Mouse (Mus musculus) urinary bladder, adult 18-20 months (tissue): ENCODE measurements around the gene Lhpp.

Experiments used
- DNase-seq, 2 experiments: peaks; one replicate each; pipeline ENCODE4 v3.0.0; 2022; ENCODE audit warnings: low spot score in 2 of 2, mixed read lengths in 2 of 2

Gene Lhpp

DNA sequence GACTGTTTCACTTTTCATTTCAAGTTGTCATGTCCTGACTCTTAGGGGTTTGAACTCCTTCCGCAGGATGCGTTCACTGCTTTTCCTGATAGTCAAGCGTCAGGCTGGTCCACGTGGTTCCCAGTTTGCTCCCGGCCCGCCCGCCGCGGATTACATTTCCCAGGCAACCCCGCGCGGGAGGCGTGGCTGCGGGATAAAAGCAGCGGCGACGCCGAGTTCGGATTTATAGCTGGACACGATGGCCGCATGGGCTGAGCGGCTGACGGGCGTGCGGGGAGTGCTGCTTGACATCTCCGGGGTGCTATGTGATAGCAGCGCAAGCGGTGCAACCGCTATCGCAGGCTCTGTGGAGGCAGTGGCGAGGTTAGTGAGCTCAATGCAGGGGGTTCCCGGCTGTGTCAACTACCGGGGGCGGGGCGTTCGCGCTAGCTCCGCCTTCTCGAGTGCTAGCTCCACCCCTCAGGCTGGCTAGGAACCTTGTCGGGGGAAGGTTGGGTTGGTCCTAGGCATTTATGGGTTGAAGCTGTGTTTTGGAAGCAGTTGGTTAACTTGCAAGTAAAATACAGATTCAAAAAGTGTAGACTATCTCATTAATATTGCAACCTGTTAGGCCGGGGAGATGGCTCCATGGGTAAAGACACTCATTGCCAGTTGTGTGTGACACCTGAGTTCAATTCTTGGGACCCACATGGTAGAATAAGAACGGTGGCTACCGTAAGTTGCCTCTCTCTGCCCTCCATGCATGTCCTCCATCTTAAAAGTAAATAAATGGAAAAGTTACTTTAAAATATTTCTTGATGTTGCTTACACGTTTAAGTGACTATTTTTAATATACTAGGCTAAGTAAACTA is at the start of gene Lhpp:
Gene Lhpp (plus strand): TSS at position 171 of the 851 bp plus-strand sequence.
- DNase-seq: peak; percentile 67 to 80

DNA sequence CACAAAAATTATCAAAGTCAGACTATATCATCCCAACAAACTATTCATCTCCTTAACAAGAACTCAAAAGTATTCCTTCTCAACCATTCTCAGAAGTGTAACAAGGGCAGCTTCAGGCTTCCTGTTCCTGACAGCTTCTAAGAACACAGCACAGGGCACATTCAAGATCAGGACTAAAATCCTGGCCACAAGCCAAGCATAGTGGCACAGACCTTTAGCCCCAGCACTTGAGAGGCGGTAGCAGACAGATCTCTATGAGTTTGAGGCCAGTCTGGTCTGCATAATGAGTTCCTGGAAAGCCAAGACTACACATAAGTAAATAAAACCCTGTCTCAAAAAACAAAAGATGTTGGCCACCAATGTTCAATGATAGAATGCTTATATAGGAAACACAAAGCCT is 44.6 kb upstream of the Lhpp start:
- DNase-seq: no peak

DNA sequence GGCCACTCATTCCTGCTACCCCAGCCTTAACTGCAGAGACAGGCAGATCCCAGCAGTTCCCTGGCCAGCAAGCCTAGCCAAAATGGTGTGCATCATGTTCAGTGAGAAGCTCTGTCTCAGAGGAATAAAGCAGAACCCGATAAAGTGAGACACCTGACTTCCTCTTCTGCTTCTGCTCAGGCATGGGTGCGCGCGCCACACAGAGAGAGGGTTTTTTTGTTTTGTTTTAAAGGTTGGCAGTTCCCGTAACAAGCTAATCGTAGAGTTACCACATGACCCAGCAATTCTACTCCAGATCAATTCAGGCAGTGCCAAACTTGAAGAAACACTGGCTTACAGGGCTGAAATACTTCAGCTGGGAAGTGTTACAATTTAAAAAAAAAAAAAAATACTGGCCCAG is 41.6 kb upstream of the Lhpp start:
- DNase-seq: no peak

DNA sequence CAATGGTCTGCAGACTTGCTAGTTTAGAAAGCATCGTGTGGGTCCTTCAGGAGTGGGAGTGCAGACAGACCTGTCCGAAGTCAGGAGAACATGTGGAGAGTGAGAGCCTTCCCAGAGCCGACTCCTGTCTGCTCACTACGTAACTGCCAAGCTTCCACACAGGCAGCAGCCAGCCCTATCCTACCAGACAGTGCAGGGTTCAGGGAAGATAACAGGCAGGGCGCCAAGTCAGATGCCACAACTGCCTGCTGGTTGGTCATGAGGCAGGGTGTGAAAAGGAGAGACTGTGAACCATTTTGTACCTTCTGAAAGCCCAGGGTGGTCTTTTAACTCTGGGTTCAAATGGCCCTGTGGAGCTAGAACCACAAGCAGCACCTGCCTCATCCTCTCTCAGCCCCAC is 40.4 kb upstream of the Lhpp start:
- DNase-seq: no peak

DNA sequence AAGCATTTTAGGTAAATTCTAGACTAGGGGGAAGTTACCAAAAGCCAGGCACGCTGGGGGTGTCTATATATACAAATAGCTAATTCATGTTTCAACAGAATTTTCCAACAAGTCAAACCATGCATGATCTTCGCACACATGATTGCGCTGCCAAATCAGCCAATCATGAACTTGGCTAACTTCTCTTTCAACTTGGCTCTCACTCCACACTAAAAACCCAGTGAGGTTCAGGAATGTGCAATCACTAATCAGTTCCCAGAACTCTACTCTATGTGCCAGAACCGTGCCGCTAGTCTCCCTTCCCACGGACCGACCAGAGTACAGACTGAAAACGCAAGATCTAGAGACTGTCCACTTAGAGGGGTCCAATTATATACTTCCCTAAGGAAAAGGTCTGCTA is 39.0 kb upstream of the Lhpp start:
- DNase-seq: no peak

DNA sequence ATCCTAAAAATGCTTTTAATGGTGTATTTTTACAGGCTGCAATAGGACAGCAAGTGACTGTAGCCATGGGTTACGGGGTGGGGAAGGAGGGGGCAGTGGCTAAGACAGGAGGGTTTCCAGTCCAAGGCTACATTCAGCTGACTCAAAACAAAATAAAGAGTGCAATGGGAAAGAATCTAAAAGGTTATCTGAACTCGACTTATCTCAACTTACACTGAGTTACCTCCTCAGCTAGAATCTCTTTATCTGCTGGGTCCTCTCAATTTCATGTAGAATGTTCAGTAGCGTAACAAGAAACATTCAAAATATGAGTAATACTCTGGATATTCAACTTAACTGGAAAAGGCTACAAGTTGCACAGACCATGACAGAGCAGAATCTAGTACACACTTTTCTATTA is 37.7 kb upstream of the Lhpp start:
- no peak for DNase-seq

DNA sequence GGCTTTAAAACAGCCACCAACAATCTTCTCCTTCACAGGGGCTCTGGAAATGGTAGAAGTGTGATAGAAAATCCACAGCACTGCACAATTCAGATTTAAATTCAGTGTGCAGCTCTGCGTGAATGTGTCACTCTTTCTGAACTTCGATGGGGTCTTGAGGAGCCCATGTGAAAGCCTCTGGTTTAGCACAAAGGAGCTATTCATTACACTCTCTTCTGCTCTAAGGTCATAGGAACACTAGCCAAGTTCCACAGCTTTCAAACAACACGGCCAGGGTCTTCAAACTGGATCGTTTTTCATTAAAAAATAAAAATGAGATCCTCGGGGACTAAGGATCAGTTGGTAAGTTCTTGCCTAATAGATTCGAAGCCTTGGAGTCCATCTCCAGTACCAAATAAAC is 37.2 kb upstream of the Lhpp start:
- DNase-seq: no peak

DNA sequence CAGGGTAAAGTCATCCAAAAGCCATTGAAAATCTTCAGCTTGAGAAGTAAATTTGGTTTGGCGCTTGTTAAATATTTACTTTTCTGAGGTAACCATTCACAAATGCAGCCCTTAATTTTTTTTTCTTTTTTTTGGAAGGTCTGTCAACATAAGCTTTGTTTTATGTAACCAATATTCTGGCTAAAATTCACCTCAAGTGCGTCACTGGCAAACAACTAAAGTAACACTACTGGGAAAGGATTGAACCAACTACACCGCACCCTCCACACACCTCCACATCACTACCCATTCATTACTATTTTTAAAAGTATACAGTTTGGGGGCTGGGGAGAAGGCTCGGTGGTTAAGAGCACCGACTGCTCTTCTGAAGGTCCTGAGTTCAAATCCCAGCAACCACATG is 35.8 kb upstream of the Lhpp start:
- DNase-seq: no peak

DNA sequence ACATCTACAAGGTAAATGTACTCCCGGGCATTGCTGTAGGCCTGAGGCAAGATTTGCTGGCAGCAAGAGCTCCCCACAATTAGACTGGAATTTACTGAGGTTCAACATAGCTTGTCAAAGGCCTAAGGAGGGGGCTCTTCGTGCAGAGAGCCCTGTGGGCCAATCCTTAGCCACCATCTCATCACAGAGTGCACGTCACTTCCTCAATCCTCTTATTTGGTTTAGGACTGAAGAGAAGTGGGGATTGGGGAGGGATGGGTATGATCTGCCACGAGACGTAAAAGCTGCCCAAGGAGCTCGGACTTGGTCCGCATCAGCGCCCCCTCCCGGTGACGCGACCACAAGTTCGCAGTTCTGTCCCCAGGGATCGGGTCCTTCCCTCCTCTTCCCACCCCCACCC is 34.8 kb upstream of the Lhpp start:
- peak; percentile 56 for DNase-seq

DNA sequence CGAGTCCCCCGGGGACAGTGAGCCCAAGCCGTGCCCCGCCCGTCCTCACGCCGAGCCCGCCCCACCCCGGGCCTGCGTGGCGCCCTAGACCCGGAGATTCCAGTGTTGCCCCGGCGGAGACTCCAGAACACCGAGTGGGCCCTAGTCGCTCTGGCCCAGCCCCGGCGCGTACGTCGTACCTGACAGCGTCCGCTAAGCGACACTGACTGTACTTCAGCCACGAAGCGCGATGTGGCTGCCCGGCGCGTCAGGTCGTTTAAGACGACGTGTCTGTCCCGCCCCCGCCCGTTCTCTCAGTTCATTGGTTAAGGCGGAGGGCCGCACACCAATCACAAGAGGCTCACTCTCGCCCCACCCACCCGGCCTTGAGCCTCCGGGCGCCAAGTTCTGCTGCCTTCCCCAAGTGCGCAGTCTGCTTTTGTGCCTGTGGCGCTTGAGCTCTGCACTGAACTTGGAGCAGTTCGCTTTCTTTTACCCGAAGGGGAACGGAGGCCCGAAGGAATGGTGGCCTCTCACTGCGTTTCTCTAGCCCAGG is 34.3 kb upstream of the Lhpp start, which contains the start of gene Oat:
Gene Oat (minus strand): TSS at position 283 of the 535 bp plus-strand sequence.
- peak; percentile 89 to 90 for DNase-seq

DNA sequence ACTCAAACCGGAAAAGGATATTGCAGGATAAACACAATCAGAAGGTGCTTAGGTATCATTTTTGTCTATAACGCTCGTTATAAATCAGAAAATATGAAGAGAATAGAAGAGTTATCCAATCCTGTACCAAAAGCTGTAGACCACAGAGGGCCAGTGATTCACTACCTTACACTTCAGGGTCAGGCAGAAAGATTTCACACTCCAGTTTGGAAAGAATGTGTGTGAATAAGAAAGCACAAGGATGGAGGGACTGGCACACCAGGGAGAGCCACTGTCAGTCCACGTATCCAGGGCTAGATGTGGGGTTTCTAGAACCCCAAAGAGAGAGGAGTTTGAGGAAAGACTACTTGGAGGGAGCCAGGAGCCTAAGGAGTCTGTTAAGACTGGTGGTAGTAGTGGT is 33.5 kb upstream of the Lhpp start:
- no peak for DNase-seq

DNA sequence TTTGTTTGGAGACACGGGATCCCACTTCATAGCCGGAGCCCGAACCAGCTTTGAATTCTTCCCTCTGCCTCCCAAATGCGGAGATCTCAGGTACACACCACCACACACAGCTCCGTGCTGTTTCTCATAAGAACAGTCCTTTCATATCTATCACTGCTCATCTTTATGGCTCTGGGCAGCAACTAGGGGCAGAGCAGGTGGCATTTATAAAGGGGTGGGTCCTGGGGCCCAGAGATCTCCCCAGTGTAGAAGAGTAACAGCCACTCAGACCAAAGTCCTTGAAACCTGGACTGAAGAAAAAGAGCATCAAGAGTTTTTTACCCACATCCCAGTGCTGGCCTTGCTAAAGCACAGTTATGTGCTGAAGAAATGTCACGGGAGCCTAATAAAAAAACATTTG is 29.9 kb upstream of the Lhpp start:
- no peak for DNase-seq

DNA sequence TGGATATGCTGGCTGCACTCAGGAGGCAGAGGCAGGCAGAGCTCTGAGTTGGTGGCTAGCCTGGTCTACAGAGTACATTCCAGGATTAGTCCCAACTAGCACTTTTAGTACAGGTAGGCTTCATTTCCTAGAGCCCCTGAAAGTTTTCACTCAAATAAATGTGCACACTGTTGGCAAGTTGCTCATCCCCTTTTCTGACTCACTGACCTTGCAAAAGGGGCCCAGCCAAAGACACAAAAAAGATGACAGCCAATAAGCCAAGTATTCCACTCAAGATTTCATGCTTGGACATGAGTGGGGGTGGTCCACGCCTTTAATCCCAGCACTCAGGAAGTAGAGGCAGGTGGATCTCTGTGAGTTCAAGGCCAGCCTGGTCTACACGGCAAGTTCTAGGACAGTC is 29.0 kb upstream of the Lhpp start:
- DNase-seq: no peak

DNA sequence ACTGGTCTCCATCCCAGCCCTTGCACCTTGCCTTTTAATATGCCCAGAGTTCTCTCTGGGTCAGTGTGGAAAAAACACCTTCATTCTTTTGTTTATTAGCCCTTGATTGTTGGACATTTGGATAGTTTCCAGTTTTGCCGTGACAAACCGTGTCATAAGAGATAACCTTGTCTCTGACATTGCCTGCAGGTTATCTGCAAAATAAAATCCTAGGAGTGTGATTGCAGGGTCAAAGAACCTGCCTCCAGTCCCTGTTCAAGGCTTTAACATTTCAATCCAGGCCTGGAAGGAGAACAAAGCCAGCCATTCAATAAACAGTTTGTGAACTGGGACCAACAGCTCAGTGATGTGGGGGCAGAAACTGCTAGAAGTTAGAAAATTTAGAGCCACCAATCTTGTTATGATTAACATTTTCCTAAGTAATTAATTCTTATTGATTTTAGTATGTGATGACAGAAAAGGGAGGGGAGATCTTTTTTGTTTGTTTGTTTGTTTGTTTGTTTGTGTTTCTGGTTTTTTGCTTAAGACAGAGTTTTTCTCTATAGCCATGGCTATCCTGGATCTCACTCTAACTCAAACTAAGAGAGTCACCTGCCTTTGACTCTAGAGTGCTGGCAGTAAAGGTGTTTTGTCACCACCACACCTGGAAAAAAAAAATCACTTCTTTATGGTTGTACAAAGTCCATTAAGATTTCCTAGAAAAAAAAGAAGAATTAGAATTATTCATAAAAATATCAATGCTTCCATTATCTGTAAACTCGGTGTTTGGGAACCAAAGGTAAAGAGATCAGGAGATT is 24.5 kb upstream of the Lhpp start:
- DNase-seq: no peak

DNA sequence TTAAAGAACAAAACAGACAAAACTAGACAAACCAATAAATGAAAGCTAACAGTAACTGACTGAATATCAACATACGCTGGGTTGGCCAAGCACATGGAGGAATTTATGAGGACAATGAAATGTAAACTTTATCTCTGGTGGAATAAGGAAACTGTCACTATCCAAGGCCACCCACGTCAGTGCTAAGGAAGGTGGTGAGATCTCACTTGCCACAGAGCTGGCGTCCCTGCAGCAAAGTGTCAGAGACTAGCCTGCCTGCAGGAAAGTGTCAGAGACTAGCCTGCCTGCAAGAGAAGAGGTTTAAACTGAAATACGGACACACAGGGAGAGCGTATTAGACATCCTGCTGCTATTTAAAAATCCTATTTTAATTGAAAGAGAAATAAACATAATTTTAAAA is 23.3 kb upstream of the Lhpp start:
- DNase-seq: no peak

DNA sequence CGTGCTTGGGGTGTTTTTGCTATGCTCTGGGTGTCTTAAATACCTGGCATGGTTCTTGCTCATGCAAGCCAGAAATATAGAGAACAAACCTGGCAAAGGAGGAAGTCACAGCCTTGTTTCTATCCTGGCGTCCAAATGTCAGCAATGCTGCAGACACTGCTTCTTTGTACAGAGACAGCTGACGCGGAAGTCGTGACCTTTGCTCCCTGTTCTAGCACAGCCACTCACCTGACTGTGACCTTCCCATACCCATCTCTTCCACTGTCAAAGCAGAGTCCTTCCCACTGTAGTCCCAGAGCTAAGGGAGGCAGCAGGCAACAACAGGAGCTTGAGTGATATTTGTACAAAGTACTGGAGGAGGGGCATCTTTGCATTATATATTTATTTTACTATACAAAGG is 20.8 kb upstream of the Lhpp start:
- DNase-seq: no peak

DNA sequence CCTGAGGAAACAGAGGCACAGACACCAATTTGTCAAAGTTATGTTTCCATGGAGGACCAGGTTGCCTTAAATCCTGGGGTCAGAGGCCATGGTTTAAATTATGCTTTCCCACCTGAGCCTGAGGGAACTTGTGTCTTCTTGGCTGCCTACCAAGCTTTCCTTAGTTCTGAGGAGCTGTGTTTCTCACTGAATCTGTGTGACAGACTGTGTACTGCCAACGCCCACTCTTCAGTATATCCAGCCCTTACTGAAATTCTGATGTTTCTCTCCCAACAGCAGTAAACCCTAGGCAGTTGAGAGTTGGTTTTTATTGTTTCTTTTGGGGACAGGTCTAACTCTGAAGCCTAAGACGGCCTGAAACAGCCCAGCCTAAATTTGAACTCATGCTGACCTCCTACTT is 16.7 kb upstream of the Lhpp start:
- no peak for DNase-seq

DNA sequence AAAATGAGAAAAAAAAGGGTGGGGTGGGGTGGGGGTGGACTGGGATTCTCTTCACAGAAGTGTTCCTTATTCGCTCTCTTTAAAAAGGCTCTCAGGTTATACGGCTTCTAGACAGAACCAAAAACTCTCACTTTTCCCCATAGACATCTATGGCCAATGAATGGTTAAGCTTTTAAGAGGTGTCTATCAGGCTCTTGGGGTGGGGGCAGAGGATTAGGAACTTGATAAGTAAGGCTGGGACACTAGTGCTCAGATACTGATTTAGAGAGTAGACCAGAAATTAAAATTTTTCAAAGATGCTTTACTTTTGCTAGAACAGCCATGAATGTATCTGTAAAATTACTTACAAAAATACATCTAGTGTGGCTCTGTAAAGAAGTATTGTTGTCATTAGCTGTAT is 16.1 kb upstream of the Lhpp start:
- DNase-seq: no peak

DNA sequence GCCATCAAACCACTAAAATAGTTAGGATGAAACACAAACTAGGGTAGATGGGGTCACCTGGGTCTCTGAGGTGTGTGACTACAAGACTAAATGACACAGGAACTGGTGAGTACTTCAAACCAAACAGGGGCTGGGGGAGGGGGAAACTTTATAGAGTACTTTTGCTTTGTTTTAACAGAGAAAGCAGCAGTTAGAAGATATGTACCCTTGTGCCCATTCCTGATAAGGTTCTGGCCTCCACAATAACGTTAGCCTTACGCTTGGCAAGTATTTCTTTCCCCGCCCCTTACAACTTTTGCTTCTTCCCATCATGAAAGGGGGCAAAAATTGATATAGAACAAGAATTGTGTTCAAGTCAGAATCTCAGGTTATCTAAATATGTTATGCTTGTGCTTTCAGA is 14.7 kb upstream of the Lhpp start:
- DNase-seq: no peak

DNA sequence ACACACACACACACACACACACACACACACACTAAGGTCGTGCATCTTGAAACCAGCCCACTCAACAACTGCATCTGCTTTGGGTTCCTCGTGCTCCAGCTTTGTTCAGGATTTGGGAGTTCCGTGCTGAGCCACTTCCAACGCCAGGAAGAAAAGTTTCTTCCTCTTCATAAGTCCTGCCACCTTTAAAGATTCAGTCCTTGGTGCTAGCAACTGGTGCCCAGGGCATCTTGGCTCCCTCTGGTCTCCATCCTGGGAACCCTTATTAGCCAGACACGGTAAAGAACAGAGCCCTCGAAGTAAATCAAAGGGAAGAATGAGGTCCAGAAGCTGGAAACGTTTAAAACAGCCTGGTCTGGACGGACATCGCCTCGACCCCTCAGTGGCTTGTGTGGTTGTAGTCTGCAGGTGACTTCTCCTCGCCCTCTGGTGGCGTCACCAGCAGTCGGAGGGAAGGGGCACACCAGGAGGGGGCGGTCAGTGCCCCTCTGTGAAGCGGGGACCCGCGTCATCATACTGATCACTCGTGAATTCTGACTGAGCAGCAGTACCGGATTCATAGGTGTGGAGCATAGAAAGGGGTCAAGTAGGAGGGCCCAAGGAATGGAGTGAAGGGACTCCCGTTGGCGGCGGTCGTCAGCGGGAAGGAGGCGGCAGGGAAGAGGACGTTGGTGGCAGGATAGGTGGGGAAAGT is 13.7 kb upstream of the Lhpp start:
- no peak for DNase-seq

DNA sequence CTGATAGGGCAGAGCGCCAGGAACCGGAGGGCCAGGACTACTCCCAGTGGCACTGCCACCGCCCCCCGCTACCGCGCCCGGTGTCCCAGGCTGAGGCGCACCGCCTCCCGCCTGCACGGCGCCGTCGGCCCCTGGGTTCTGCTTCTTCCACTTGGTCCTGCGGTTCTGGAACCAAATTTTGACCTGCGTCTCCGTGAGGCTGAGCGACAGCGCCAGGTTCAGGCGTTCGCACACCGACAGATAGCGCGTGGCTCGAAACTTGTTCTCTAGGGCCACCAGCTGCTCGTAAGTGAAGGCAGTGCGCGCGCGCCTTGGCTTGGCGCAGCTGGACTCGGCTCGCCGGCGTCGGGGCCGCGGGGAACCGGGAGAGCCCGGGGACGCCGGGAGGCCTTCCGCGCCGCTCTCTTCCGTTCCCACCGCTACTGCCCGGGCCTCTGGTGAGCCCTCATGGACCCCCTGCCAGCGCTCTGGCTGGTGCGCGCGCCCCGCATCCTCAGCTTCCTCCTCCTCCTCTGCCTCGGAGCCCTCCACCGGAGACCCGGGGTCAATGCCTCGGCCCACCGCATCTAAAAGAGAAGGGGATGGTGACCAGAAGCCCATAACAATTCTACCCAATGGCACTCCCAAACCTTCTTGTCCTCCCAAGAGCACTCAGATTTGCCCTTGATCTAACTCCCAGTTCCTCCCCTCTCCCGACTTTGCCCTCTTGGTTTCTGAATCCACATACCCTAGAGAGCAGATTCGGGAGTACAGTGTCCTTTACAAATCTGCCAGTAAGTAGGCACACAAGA is 13.0 kb upstream of the Lhpp start:
- DNase-seq: no peak
